Mouse (Mus musculus): Measurements from ENCODE around the gene Gm42906. TPM values are rescaled to one million over a fixed set of nuclear protein-coding genes. Genes with fewer than 3 reads are reported as not detected.
A peak's percentile ranks its signal among the peaks of the same experiment; 100 is the strongest.

The Gm42906 gene
- total RNA-seq, 2 experiments from 2014 or later: 1.3 TPM; not detected in 1

DNA sequence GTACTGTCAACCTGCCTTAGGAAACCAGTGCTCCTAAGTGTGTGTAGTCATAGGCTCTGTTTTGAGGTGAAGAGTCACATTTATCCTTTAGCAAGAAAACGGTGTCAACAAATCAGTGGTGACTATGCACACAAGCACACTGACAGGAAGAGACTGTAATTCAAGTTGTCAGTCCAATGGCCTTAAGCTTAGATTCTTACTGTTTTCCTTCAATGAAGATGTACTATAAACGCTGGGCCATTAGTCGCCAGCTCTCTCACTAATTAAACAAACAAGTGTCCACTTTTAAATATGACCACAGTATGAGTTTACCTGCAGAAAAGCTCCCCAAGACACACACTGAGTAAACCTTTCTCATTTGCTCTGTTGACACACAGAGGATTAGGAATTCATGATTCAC lies 238.6 kb downstream of the Gm42906 start:
- DNase-seq (ENCODE audit: low spot score): no peak

DNA sequence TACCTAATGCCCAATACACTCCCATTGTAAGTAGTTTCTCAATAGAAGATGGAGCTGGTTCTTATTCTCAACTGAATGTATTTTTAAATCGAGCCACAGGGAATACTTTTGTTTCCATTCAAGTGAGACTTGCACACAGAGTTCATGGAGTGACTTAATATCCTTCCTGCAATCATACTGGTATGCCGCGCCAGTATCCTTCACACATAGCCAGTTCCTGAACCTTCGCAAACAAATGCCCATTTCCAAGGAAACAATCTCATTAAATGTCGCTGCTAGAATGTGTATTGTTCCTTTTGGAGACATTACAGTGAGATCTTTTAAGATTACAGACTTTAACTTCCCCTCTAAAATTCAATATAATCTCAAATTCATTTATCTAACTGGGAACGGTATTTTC lies 239.3 kb downstream of the Gm42906 start:
- no peak for DNase-seq (ENCODE audit: low spot score)

DNA sequence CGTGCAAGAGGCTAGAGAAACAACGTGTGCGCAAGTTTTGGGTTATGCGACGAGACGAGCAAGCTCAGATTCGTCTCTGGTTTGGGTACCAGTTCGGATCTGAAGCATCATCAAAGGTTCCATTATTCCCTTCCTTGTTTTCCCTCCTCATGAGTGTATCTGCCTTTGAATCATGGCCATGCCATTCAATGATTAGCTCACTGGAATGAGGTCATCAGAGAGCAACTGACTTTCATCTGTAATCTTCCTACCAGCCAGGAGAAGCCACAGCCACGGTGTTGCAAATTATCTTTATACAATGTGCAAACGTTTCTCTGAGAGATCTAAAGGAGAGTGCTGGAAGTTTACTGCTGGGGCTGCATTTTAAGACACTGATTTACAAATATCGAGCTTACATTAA lies 240.6 kb downstream of the Gm42906 start:
- no peak for DNase-seq (ENCODE audit: low spot score)

DNA sequence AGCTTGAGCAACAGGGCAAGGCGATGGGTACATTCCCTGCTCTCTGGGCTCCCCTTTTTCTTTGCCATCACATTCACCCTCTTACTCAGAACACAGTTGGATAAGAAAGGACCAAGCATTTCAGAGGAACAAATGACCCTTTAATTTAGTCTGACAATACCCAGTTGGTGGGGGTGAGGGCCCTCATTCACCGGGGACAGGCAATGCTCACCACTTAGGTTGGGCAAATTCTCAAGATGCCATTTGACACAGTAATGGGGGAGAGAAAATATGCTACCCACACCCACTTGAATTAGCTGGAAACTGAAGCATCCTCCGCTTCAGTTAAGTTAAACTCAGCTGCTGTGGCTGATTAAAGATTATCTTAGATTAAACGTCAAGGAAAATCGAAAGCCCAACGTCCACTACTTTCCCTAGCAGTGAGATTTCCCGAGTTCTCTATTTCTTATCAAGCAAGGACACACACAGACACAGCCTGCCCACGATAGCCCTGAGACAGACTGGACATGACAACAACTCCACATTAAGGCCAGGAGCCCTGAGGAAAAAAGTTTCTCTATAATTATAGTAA lies 242.6 kb downstream of the Gm42906 start:
- DNase-seq (ENCODE audit: low spot score): no peak

DNA sequence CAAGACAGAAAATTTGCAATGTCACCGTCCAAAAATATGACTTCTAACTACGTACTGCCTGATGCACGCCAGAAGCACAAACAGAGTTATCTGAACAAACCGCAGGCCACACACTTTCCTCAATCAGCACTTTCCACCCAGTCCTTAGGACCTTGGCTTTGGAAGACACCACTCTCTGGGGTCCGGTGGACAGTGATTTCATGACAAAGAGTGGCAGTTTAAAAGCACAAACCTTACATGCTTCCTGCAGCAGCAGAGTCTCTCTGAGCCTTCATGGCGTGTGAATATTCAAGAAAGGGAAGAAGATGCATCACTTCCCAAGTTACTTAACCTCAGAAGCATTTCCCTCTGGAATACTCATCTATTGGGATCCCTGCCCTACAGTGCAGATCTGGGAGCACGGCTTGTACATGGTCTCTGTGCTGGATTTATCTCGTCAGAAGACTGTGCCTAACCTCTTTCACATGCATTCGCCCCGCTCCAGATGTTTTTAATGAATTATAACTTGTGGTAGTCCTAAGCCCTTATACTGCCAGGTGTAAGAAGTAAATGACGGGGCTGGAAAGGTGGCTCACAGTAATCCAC lies 244.2 kb downstream of the Gm42906 start:
- peak; percentile 28 for DNase-seq (ENCODE audit: low spot score)

DNA sequence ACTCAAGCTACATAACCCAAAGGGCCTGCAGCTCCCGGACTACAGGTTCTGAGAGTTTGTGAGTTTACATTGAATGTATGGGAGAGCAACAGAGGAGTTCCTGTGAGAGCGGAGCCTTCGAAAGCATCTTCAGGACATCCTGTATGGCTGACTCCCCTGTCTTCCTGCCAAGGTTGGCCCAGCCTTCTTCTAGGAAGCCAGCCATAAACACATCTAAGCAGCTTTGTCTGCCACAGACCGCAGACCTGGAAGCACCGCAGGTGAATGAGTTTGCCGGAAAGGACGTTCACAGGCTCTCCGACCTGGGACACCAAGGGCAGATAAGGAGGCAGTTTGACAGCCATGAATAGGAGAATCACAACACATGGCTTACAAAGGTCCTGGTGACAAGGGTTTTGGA lies 246.7 kb downstream of the Gm42906 start:
- no peak for DNase-seq (ENCODE audit: low spot score)

DNA sequence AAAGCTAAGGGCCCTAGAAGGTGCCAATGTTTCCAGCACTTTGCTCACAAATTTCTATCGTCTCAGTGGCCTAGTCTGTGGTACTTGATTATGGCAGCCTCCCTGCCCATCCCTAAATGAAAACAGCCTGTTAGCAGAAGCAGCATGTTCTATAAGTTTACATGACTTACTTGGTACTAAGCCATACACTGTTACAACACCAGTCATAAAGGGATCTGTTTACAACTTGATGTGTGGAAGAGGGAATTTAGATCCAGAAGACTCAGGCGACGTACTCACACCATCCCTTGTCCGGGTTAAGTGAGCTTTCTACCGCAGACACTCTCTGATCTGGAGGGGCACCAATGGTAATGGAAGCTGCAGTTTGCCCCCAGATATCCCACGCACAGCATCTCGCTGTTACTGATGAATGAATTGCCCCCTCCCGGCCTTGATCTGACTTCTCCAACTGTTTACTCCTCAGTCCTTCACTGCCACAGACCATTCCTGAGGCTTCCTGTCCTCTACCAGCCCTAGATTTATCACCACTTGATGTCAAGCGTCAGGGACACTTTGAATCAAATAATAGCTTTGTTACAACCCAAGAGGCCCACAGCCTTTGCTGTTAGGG lies 247.7 kb downstream of the Gm42906 start:
- DNase-seq (ENCODE audit: low spot score): no peak

DNA sequence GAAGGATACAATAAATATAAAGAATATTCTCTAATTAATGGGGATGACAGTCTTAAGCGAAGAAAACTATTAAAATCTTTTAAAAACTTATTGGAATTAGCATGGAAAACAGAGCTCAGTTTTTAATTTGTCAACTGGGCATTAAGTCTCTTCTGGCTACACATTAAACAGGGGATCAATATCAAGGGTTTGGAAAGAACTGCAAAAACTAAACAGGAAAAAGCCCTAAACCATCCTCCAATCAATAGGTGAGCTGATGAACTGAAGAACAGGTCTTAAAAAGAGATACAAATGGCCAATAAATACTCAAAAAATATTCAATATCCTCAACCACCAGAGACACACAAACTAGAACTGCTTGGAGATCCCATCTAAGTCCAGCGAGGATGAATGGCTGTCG lies 250.8 kb downstream of the Gm42906 start:
- no peak for DNase-seq (ENCODE audit: low spot score)

DNA sequence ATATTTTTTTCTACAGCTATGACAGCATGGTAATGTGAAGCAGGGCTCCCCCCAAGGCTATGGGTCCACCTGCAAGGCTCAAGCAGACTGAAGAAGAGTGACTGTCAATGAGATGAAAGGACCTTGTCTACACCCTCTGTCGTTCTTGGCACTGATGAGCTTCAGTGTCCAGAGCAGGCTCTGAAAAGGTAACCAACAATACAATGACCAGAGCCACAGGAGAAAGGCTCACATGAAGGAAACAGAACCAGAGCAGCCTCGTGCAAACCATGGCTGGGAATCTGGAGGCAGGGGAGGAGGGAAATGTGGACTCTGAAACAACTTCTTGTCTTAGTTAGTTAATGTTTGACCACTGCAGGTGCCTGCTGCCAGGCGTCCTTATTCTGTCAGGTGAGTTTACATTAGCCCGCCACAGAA lies 252.1 kb downstream of the Gm42906 start:
- DNase-seq (ENCODE audit: low spot score): no peak

DNA sequence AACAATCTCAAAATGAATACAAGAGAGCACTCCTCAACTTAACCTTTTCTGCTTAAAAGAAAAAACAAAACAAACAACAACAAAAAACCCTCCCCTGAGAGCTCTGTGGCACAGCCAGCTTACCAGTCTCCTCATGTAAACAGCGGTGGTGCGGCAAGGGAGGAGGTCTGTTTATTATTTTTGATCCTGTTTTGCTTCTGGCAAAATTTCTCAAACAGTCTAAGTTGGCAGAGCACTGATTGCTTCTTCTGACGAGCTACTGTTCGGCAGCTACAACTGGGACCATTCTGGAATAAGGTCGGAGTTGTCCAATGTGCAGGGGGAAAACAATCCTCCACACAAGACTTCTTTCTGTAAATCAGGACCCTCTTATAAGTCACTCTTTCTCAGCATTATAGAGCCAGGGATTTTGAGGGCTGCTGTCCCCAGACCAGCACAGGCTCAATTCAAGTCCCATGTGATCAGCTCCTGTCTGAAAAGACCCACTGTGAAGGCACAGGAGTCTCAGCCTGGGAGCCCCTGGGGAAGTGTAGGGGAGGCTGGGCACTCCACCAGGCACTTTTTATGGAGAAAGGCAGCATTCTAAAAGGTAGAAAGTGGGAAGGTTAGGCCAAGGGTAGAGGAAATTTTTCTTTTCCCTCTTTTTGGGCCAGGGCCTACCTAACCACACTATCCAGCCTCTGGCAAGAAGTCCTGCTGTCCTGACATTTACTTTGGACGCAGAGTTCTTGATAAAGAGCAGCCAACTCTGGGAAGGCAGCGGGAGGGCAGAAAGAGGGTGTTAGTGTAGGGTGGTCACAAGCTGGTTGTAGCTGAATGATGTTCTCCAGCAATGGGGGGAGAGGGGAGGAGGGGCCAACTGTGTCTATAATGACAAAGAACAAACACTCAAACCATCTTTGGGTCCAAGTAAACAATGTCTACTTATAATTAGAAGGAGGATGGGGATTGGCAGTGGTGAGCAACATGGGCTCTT lies 253.2 kb downstream of the Gm42906 start:
- no peak for DNase-seq (ENCODE audit: low spot score)

DNA sequence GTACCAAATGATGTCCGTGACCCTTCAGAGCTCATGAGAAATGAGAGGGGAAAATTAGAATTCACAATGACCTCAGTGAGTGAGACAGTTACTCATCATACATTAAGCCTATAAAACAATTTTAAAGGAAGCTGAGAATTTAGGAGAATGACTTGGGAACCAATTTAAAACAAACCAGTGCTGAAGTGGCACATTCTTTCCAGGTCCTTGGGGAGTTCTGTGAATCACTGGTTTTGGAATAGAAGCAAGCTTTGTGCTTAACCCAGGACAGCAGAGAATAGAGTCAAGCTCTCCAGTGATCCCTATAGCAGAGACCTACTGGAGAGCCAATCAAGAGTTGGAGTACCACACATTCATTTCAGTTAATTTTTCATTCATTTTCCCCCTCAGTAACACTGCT lies 254.2 kb downstream of the Gm42906 start:
- DNase-seq (ENCODE audit: low spot score): peak; percentile 19

DNA sequence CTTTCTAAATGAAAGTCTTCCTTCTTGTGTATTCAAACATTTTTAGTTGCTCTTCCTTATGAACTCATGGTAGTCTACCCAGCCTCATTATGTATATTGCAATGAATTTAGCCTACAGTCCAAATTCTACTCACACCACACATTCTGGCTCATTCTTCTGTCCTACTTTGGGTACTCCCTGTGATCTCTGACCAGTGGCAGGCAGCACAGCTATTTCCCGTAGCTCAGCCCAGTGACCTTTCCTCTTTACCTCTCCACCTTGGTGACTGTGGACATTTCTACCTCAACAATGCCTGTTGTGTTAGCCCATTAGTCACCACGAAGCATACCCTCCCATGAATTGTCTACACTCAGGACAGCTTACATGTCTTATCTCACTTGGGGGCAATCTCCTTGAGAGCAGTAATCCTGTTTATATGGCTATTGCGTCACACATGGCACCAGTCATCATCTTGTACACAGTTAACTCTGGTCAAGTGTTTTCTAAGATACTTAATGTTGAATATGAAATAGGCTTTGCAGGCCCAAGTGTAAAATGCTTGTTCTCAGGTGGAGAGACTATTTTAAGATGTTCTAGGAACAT lies 257.7 kb downstream of the Gm42906 start:
- DNase-seq (ENCODE audit: low spot score): no peak

DNA sequence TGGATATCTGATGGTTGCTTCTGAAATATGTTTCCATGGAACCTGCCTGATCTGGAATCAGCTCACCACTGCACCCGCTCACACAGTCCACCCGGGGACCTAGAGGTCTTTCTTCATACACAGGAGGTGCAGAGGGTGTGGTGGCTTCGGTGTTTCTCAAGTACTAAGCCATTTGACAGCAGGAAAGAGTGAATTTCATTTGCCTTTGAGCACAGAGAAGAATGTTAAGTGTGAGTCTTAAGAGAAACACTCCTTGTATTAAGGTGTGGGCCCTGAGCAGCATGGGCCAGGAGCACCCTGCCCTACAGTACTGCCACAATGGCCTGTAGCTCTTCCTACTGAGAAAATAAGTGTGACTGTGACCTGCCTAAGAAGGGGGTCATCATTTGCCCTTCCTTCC lies 259.8 kb downstream of the Gm42906 start:
- no peak for DNase-seq (ENCODE audit: low spot score)

DNA sequence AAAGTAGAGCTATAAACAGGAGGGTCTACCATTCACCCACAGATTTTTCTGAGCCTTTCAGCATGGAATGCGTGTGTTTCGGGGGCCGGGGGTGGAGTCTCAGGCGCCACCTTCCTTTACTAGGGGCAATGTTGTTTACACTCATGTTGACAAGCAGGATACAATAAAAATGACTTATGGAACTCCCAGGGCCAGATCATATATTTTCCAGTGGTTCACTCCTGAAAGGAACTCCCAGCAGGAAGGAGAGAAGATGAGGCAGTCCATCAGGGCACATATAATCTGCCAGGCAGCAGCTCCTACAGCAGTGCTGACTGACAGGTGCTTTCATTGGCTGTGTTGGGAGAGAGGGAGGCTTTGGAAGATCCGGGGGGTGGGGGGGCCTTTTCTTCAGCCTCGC lies 260.3 kb downstream of the Gm42906 start:
- no peak for DNase-seq (ENCODE audit: low spot score)

DNA sequence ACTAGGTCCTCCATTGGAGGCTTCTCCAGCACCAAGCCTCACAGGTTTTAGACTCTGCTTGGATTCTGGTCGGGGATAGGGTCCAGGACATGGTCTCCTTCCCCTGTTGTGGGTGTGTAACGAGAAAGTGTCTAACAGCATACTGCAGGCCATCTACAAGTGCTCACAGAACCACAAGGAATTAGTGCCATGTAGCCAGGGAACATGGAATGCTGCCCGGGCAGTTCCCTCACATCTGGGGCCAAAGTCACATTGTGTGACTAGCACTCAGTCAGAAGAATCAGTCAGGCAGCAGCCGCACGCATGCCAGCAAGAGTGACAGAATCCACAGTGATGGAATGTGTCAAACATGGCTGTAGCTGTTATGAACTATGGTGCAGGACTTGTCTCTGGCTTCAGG lies 261.7 kb downstream of the Gm42906 start:
- DNase-seq (ENCODE audit: low spot score): peak; percentile 23

DNA sequence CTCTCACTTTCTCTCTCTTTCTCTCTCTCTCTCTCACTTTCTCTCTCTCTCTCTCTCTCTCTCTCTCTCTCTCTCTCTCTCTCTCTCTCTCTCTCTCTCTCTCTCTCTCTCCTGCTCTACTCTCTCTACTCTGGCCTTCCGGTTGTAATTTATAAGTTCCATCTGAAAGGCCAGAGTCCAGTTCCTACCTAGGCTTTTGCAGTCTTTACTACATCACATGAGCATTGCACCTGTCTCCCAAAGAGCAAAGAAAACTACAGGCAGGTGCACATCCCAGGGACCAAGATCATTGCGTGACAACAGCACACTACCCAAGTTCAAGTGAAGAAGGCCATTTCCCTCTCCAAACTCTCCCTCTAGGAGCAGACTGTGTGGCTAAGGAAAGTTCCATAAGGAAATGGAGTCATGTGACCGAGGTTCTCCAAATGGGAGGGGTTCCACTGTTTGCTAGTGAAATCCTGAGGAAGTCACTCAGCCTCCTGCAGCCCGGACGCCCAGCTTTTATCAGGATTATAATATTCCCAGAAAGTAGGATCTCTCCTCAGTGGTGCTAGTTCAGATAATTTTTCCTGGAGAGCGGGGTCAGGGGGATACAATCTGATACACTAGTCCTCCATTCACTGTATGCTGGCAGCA lies 262.5 kb downstream of the Gm42906 start:
- DNase-seq (ENCODE audit: low spot score): no peak

DNA sequence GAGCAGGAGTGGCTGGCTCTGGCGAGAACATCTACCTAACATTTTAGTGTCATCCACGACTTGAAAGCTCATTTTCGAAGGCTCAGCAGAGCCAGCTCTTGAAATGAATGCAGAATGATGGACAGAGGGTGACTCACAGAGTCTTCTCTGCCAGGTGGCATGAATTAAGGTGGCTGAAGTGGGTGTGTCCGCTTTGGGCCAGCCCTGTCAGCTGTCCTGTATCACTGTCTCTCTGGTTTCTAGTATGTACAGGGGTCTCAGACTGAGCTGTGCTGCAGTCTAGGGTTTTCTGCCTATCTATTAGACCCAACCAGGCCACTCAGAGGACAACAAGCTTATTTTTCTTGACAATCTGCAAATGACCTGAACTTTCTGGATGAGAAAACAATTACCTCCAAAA lies 263.1 kb downstream of the Gm42906 start:
- DNase-seq (ENCODE audit: low spot score): no peak

DNA sequence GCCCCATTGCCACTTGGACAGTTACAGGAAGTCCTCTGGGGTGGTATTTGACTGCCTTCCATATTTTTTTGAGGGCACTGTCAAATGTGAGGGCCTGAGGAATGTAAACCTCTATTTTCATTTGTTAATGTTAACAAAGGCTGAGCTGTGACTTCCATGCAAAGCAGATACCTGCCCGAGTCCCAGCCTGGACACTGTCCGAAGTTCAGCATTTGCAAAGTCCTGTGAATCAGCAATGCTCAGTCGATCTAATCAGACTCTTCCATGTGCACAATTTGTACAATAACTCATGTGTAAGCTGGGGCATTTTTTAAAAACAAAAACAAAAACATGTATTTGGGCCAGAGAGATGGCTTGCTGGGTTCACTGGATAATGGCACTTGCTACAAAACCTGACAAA lies 265.3 kb downstream of the Gm42906 start:
- DNase-seq (ENCODE audit: low spot score): no peak

DNA sequence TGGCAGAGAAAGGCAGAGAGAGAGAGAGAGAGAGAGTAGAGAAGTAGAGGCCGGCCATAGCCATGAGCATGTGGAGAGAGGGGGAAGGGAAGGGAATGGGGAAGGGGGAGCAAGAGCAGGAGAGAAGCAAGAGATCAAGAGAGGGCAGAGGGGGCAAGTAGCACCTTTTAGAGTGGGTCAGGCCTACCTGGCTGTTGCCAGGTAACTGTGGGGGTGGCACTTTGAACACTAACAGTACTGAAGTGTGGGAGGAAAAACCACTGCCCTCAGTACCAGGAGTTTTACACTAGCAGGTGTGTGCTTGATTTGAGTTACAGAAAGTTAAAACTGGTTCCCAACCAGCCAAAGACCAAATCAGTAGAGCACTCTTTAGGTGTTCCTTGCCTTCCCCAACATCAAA lies 272.7 kb downstream of the Gm42906 start:
- DNase-seq (ENCODE audit: low spot score): no peak

DNA sequence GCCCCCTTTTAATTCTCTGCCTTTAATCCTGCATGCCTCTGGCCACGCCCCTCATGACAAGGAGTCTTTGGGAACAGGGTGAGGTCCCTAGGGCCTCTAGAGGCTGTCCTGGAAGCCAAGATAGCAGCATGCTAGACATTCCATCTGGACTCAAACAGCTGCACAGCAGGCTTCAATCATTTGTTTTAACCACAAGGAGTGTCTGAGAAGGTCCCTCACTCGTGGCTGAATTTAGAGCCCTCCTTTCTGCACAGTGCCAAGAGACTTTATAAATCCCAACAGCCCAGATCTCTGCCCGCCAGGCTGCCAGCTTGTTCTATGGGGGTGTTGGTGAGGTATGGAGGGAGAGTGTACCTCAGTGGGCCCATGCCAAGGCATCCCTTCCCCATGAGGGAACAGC lies 273.2 kb downstream of the Gm42906 start:
- DNase-seq (ENCODE audit: low spot score): peak; percentile 54

DNA sequence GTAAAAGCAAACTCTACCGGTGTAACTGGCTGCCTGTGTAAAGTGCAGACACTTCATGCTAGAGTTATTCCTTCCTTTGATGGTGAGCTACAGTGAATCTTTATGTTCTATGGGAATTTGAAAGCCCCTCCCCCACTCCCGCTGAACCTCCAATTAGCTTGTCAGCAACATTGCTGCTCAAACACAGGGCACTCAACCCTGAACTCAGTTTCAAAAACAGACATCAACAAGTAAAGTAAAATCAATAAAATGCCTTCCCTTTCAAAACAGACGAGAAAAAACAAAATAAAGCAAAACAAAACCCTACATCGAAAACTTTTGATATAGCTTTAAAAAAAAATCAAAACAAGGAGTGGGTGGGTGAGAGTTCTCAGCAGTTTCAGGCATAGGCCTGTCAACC lies 273.9 kb downstream of the Gm42906 start:
- DNase-seq (ENCODE audit: low spot score): no peak
